Mouse (Mus musculus): Measurements from ENCODE around the gene Pih1h3b. TPM values are rescaled to one million over a fixed set of nuclear protein-coding genes. Genes with fewer than 3 reads are reported as not detected.

The Pih1h3b gene
- not detected in 2 replicates for polyA plus RNA-seq (2012; ENCODE audit: insufficient read depth, insufficient read length, missing spikeins)

GRCm38 (mm10) chrX:140062135-140062975 lies at the start of gene Pih1h3b, which contains the start of gene Nup62cl:
TSS of gene Pih1h3b (plus strand) at chrX:140062879.
TSS of gene Nup62cl (minus strand) at chrX:140062712.
- TF ChIP-seq POLR2A (IDR thresholded peaks at IDR 0.05; ENCODE audit: borderline replicate concordance, low read depth, low read length) (no peak), CTCF (IDR thresholded peaks at IDR 0.05; ENCODE audit: low read depth, low read length) (no peak)
- no peaks in the 10 kb centered on the region for H3K4me1 ChIP-seq (ENCODE audit: control insufficient read depth, insufficient read depth, low read length)
- no peak within 1 kb of the TSS for H3K27ac ChIP-seq (ENCODE audit: insufficient read depth, low read depth, low read length)
- peak within 1 kb of the TSS; percentile 35 for H3K4me3 ChIP-seq (ENCODE audit: insufficient read depth, low read length)

GRCm38 (mm10) chrX:140060886-140061874 lies 1.5 kb upstream of the Pih1h3b start:
- TF ChIP-seq CTCF (IDR thresholded peaks at IDR 0.05; ENCODE audit: low read depth, low read length) (no peak), POLR2A (IDR thresholded peaks at IDR 0.05; ENCODE audit: borderline replicate concordance, low read depth, low read length) (no peak)
- Histone ChIP-seq H3K4me3 (ENCODE audit: insufficient read depth, low read length) (no peak overlapping the region), H3K27ac (ENCODE audit: insufficient read depth, low read depth, low read length) (no peak overlapping the region)

GRCm38 (mm10) chrX:140082535-140082934 lies 19.9 kb downstream of the Pih1h3b start:
- no peak overlapping the region for H3K4me3 ChIP-seq (ENCODE audit: insufficient read depth, low read length)
- TF ChIP-seq CTCF (IDR thresholded peaks at IDR 0.05; ENCODE audit: low read depth, low read length) (no peak), POLR2A (IDR thresholded peaks at IDR 0.05; ENCODE audit: borderline replicate concordance, low read depth, low read length) (no peak)
- no peak overlapping the region for H3K27ac ChIP-seq (ENCODE audit: insufficient read depth, low read depth, low read length)
- no peaks in the 10 kb centered on the region for H3K4me1 ChIP-seq (ENCODE audit: control insufficient read depth, insufficient read depth, low read length)

More at GRCm38 (mm10) chrX:140060886-140061874, 1.5 kb upstream of the Pih1h3b start:
- no peaks in the 10 kb centered on the region for H3K4me1 ChIP-seq (ENCODE audit: control insufficient read depth, insufficient read depth, low read length)

GRCm38 (mm10) chrX:140094066-140094465 lies 31.4 kb downstream of the Pih1h3b start:
- no peak overlapping the region for H3K27ac ChIP-seq (ENCODE audit: insufficient read depth, low read depth, low read length)
- H3K4me1 ChIP-seq (ENCODE audit: control insufficient read depth, insufficient read depth, low read length), result no peaks in the 10 kb centered on the region
- no peak overlapping the region for H3K4me3 ChIP-seq (ENCODE audit: insufficient read depth, low read length)
- no peak for TF ChIP-seq CTCF (IDR thresholded peaks at IDR 0.05; ENCODE audit: low read depth, low read length)
- TF ChIP-seq POLR2A (IDR thresholded peaks at IDR 0.05; ENCODE audit: borderline replicate concordance, low read depth, low read length), result no peak

Other genes starting within 250 kb of the Pih1h3b start
- gene Morc4, start 191.2 kb upstream of the Pih1h3b start, polyA plus RNA-seq (2012; ENCODE audit: insufficient read depth, insufficient read length, missing spikeins), result 0.51 and 0.99 TPM in 2 replicates
- 7.1 and 8.3 TPM in 2 replicates for gene Rbm41, start 64.3 kb upstream of the Pih1h3b start, polyA plus RNA-seq (2012; ENCODE audit: insufficient read depth, insufficient read length, missing spikeins)
- gene Nup62cl, start 167 bp upstream of the Pih1h3b start, polyA plus RNA-seq (2012; ENCODE audit: insufficient read depth, insufficient read length, missing spikeins), result not detected in 2 replicates

Measured in bone marrow macrophage, adult 2 months (primary cell).